Mouse (Mus musculus) intestine, embryonic 16.5 days (tissue): ENCODE results near the gene Pck1. TPM values are rescaled to one million over a fixed set of nuclear protein-coding genes. Genes with fewer than 3 reads are reported as not detected.

Source experiments
- ATAC-seq: fragments of 200-750 bp; cut with Nextera tagmentation; 2 replicates; pipeline ENCODE4 v1.8.0; 2017; ENCODE audit warnings: moderate TSS enrichment, moderate library complexity
- H3K27ac ChIP-seq: fragments of 300-500 bp; sonication (generic); 2 replicates; pipeline ENCODE4 v1.5.1; 2014; ENCODE audit warnings: mild to moderate bottlenecking, low read length
- H3K27me3 ChIP-seq: fragments of 300-500 bp; sonication (generic); replicated peaks from 2 replicates; pipeline ENCODE4 v1.6.1; 2014; ENCODE audit warnings: low read length, control low read depth, mixed read lengths; ENCODE audit not compliant: control insufficient read depth, insufficient read depth
- H3K36me3 ChIP-seq: fragments of 300-500 bp; sonication (generic); 2 replicates; pipeline ENCODE4 v1.6.1; 2014; ENCODE audit warnings: low read length, control low read depth; ENCODE audit not compliant: control insufficient read depth, insufficient read depth
- H3K4me1 ChIP-seq: fragments of 300-500 bp; sonication (generic); 2 replicates; pipeline ENCODE4 v1.6.1; 2014; ENCODE audit warnings: low read length, control low read depth, mixed read lengths; ENCODE audit not compliant: control insufficient read depth, insufficient read depth
- H3K4me2 ChIP-seq: fragments of 300-500 bp; sonication (generic); 2 replicates; pipeline ENCODE4 v1.6.1; 2014; ENCODE audit warnings: low read depth, low read length, control low read depth
- H3K4me3 ChIP-seq: fragments of 300-500 bp; sonication (generic); 2 replicates; pipeline ENCODE4 v1.5.1; 2014; ENCODE audit warnings: mild to moderate bottlenecking, low read length
- H3K9ac ChIP-seq: fragments of 300-500 bp; sonication (generic); 2 replicates; pipeline ENCODE4 v1.6.1; 2014; ENCODE audit warnings: low read depth, low read length
- H3K9me3 ChIP-seq: fragments of 300-500 bp; sonication (generic); 2 replicates; pipeline ENCODE4 v1.6.1; 2016; ENCODE audit warnings: low read length, control low read depth; ENCODE audit not compliant: control insufficient read depth
- WGBS: fragments of 180-500 bp; shearing (Covaris S2); extraction: QIAGEN DNeasy Blood & Tissue Kit; methylation state at CpG from one replicate; pipeline ENCODE4 v1.1.7; 2014; 5-methylcytosine and 5-hydroxymethylcytosine counted together
- polyA plus RNA-seq: library from polyadenylated mRNA; unstranded; fragments of >200 nt; fragmentation: Nextera tagmentation; extraction: Ambion mirVana; gene quantifications from 2 replicates; pipeline ENCODE4 v1.2.1, GENCODE M21; 2015

Gene Pck1
- polyA plus RNA-seq, 1 experiment from 2014 or later, result 14.0 TPM

DNA sequence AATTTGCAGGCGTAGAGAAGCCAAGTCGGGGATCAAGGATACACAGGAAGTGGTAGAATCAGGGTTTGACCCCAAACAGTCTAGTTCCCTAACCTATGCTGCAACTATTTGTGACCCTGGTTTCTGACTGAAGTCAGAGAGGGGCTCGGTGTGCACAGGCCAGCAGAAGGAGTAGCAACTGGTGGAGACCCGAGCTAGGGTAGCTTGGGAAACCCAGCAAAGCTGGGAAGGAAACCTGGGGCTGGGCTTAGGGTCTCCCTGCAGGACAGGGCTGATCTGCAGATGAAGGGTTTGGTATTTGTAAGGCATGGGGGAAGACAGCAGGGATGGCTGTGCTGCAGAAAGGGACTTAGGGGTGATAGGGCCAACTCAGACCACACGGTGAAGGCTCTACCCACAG is 24.6 kb downstream of the Pck1 start:
- Histone ChIP-seq H3K4me3 (no peak overlapping the region), H3K36me3 (no peaks in the 10 kb centered on the region), H3K4me2 (no peak overlapping the region), H3K27ac (no peak overlapping the region), H3K4me1 (peaks cover 20% of the 10 kb centered on the region), H3K9ac (no peak overlapping the region), H3K27me3 (peaks cover 3% of the 10 kb centered on the region; the same call in 1 of the 2 replicates), H3K9me3 (peaks cover 5% of the 10 kb centered on the region; the same call in 1 of the 2 replicates)
- 77% methylated on average over 5 of the region's 5 CpGs for WGBS
- no peak for ATAC-seq

DNA sequence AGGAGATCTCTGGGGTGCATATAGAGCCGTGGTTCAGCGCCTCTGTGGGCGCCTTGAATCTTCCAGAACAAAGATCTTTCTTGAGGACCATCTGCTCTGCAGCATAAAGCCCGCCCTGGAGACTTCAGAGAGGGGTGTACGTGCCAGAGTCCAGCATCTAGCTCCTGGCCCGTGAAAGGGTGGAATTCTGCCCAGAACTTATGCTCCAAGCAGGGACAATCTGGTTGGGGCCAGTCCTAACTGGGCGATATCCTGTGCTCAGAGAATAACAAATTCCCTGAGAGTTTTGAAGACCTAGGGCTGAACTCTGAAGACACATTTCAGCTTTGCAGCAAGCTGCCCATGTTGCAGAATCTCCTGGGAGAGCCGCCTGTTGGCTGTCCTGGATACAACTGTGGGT is 25.1 kb downstream of the Pck1 start:
- no peak overlapping the region for H3K4me3 ChIP-seq
- ATAC-seq, result no peak
- H3K4me2 ChIP-seq, result no peak overlapping the region
- H3K4me1 ChIP-seq, result peaks cover 15% of the 10 kb centered on the region
- no peak overlapping the region for H3K9ac ChIP-seq
- no peak overlapping the region for H3K27ac ChIP-seq
- peaks cover 3% of the 10 kb centered on the region; the same call in 1 of the 2 replicates for H3K27me3 ChIP-seq
- WGBS, result 80% methylated on average over 8 of the region's 8 CpGs
- H3K36me3 ChIP-seq, result no peaks in the 10 kb centered on the region
- H3K9me3 ChIP-seq, result peaks cover 5% of the 10 kb centered on the region; the same call in 1 of the 2 replicates

DNA sequence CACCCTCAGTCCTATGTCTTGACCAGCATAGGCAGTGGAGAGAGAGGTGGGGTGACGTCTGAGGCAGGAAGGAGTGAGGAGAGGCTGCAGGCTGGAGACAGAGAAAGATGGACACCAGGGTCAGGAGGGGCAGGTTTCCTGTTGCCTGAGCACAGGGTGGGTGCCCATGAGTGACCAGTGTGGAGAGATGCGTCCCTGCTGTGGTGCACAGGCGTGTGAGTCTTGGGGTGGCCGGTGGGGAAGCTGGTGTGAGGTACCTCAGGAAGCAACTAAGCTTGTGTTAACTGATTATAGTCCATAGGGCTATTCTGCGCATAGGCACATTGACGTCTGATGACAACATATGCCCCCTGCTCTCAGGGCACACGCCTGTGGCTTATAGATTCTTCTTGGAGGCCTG is 26.2 kb downstream of the Pck1 start:
- Histone ChIP-seq H3K4me3 (no peak overlapping the region), H3K27ac (no peak overlapping the region), H3K4me1 (peaks cover 10% of the 10 kb centered on the region), H3K9ac (no peak overlapping the region), H3K36me3 (no peaks in the 10 kb centered on the region), H3K9me3 (peaks cover 5% of the 10 kb centered on the region; the same call in 1 of the 2 replicates), H3K27me3 (peaks cover 3% of the 10 kb centered on the region; the same call in 1 of the 2 replicates), H3K4me2 (no peak overlapping the region)
- WGBS, result 83% methylated on average over 7 of the region's 7 CpGs
- no peak for ATAC-seq

- Histone ChIP-seq H3K4me1 (0 out of 2 replicates have a peak, but pooled peaks cover 3% of the 10 kb centered on the region), H3K4me3 (no peak overlapping the region), H3K36me3 (no peaks in the 10 kb centered on the region), H3K27me3 (peaks cover 6% of the 10 kb centered on the region; the same call in 1 of the 2 replicates), H3K4me2 (no peak overlapping the region), H3K27ac (no peak overlapping the region), H3K9ac (no peak overlapping the region), H3K9me3 (peaks cover 5% of the 10 kb centered on the region; the same call in 1 of the 2 replicates)
- 77% methylated on average over 4 of the region's 4 CpGs for WGBS
- no peak for ATAC-seq
Measured at GRCm38 (mm10) chr2:173180026-173180425, 27.2 kb downstream of the Pck1 start.

- H3K9ac ChIP-seq, result no peak overlapping the region
- H3K4me1 ChIP-seq, result 0 out of 2 replicates have a peak, but pooled peaks cover 3% of the 10 kb centered on the region
- H3K4me2 ChIP-seq, result no peak overlapping the region
- no peaks in the 10 kb centered on the region for H3K36me3 ChIP-seq
- no peak for ATAC-seq
- H3K9me3 ChIP-seq, result no peaks in the 10 kb centered on the region
- no peak overlapping the region for H3K27ac ChIP-seq
- H3K4me3 ChIP-seq, result no peak overlapping the region
- H3K27me3 ChIP-seq, result peaks cover 6% of the 10 kb centered on the region; the same call in 1 of the 2 replicates
- WGBS, result 80% methylated on average over 11 of the region's 11 CpGs
Measured at GRCm38 (mm10) chr2:173180721-173181388, 28.0 kb downstream of the Pck1 start.

- WGBS, result 68% methylated on average over 5 of the region's 5 CpGs
- no peak for ATAC-seq
- peaks cover 4% of the 10 kb centered on the region; the same call in 1 of the 2 replicates for H3K4me1 ChIP-seq
Measured at GRCm38 (mm10) chr2:173181486-173181885, 28.6 kb downstream of the Pck1 start.

GRCm38 (mm10) chr2:173181901-173182300 is 29.1 kb downstream of the Pck1 start:
- ATAC-seq, result no peak
- 92% methylated on average over 7 of the region's 7 CpGs for WGBS
- H3K4me2 ChIP-seq, result no peak overlapping the region
- H3K9me3 ChIP-seq, result no peaks in the 10 kb centered on the region
- no peak overlapping the region for H3K9ac ChIP-seq
- no peaks in the 10 kb centered on the region for H3K36me3 ChIP-seq
- no peak overlapping the region for H3K27ac ChIP-seq
- H3K4me1 ChIP-seq, result peaks cover 8% of the 10 kb centered on the region; the same call in 1 of the 2 replicates
- H3K4me3 ChIP-seq, result no peak overlapping the region
- peaks cover 6% of the 10 kb centered on the region; the same call in 1 of the 2 replicates for H3K27me3 ChIP-seq

More at GRCm38 (mm10) chr2:173181486-173181885, 28.6 kb downstream of the Pck1 start:
- no peaks in the 10 kb centered on the region for H3K9me3 ChIP-seq
- H3K36me3 ChIP-seq, result no peaks in the 10 kb centered on the region
- H3K9ac ChIP-seq, result no peak overlapping the region
- peaks cover 6% of the 10 kb centered on the region; the same call in 1 of the 2 replicates for H3K27me3 ChIP-seq
- no peak overlapping the region for H3K4me3 ChIP-seq
- H3K27ac ChIP-seq, result no peak overlapping the region
- no peak overlapping the region for H3K4me2 ChIP-seq

DNA sequence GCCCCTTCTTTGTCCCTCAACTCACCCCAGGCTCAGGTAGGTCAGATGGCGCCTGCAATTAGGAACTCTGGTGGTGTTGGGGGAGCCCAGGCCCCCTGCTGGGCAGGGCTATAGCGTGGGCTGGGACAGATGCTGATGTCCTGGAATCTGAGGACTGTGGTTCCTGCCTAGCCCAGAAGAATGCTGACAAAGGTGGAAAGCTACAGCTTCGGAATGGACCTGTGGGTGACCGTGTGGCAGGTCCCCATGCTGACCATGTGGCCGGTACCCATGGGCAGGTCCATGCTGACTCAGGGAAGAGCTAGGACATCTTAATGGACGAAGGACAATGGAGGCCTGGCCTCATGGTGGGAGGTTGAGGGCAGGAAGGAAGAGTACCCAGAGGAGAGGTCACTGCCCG is 29.9 kb downstream of the Pck1 start:
- H3K9me3 ChIP-seq, result no peaks in the 10 kb centered on the region
- H3K27ac ChIP-seq, result no peak overlapping the region
- no peak overlapping the region for H3K9ac ChIP-seq
- ATAC-seq, result no peak
- H3K4me2 ChIP-seq, result no peak overlapping the region
- 91% methylated on average over 7 of the region's 7 CpGs for WGBS
- no peak overlapping the region for H3K4me3 ChIP-seq
- peaks cover 11% of the 10 kb centered on the region; the same call in 1 of the 2 replicates for H3K4me1 ChIP-seq
- no peaks in the 10 kb centered on the region for H3K36me3 ChIP-seq
- peaks cover 4% of the 10 kb centered on the region; the same call in 1 of the 2 replicates for H3K27me3 ChIP-seq

DNA sequence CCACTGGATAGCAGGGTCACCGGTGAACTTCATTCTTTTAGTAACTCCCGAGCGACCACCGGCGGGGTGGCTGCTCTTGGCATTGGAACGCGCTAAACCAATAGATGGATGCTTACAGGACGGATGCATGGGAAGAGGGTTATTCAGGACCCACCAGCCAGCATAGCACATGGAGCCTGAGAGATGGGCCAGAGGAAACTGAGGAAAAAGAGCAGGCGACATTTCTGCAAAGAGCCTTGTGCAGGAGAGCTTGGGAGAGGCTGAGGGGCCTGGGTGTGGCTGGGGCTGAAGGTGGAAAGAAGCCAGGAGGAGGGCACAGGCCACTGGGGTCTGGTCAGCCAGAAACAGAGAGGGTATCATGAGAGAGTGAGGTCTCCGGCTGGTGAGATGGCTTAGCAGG is 30.5 kb downstream of the Pck1 start:
- 88% methylated on average over 10 of the region's 10 CpGs for WGBS
- no peak overlapping the region for H3K4me2 ChIP-seq
- H3K9me3 ChIP-seq, result no peaks in the 10 kb centered on the region
- ATAC-seq, result no peak
- H3K9ac ChIP-seq, result no peak overlapping the region
- H3K4me1 ChIP-seq, result peaks cover 9% of the 10 kb centered on the region; the same call in 1 of the 2 replicates
- no peaks in the 10 kb centered on the region for H3K36me3 ChIP-seq
- no peak overlapping the region for H3K4me3 ChIP-seq
- no peak overlapping the region for H3K27ac ChIP-seq
- H3K27me3 ChIP-seq, result peaks cover 4% of the 10 kb centered on the region; the same call in 1 of the 2 replicates
